Mouse (Mus musculus): ENCODE data around the gene Dnaaf3. TPM values are rescaled to one million over a fixed set of nuclear protein-coding genes. Genes with fewer than 3 reads are reported as not detected.
"Not testable (repeated sequence)": the region's sequence is repeated elsewhere in the genome, so short reads cannot be mapped to it uniquely, and the experiment has no call there.

Dnaaf3 gene
- total and polyA plus RNA-seq, 2 experiments from 2014 or later, result 1.7 to 2.4 TPM

DNA sequence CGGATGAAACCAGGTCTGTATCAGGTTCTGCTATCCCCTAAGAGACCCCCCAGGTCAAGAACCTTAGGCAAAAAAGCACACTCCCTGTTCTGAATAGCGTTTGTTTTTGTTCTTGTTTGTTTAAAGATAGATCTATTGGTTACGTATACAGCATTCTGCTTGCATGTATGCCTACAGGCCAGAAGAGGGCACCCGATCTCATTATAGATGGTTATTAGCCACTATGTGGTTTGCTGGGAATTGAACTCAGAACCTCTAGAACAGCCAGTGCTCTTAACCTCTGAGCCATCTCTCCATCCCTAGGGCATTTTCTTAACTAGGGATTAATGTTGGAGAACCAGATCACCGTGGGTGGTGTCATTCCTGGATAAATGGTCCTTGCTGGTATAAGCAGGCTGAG is 9.1 kb upstream of the Dnaaf3 start:
- Histone ChIP-seq H3K27me3 (ENCODE audit: insufficient read depth, low read length) (no peaks in the 10 kb centered on the region), H3K4me2 (ENCODE audit: low read depth, low read length, poor library complexity, severe bottlenecking) (no peak overlapping the region), H3K9ac (replicated peaks; ENCODE audit: low read length, poor library complexity, severe bottlenecking) (no peak overlapping the region), H3K36me3 (ENCODE audit: insufficient read depth, low read length) (peaks cover 17% of the 10 kb centered on the region), H3K4me3 (ENCODE audit: low read depth, low read length) (no peak overlapping the region), H3K9me3 (ENCODE audit: low read length) (no peaks in the 10 kb centered on the region), H3K4me1 (ENCODE audit: insufficient read depth, low read length) (peaks cover 7% of the 10 kb centered on the region; the same call in 1 of the 2 replicates), H3K27ac (ENCODE audit: low read depth, low read length) (no peak overlapping the region)
- DNase-seq (ENCODE audit: low spot score) (no peak), ATAC-seq (ENCODE audit: low FRiP score) (no peak)
- 63% methylated on average over 5 of the region's 5 CpGs for WGBS
- TF ChIP-seq CTCF (IDR thresholded peaks at IDR 0.05), result peak; percentile 40

GRCm38 (mm10) chr7:4539019-4539418 is 6.8 kb upstream of the Dnaaf3 start:
- Histone ChIP-seq H3K4me1 (ENCODE audit: insufficient read depth, low read length) (no peaks in the 10 kb centered on the region), H3K27me3 (ENCODE audit: insufficient read depth, low read length) (no peaks in the 10 kb centered on the region), H3K4me3 (ENCODE audit: low read depth, low read length) (no peak overlapping the region), H3K27ac (ENCODE audit: low read depth, low read length) (no peak overlapping the region), H3K9ac (replicated peaks; ENCODE audit: low read length, poor library complexity, severe bottlenecking) (no peak overlapping the region), H3K4me2 (ENCODE audit: low read depth, low read length, poor library complexity, severe bottlenecking) (no peak overlapping the region), H3K9me3 (ENCODE audit: low read length) (no peaks in the 10 kb centered on the region), H3K36me3 (ENCODE audit: insufficient read depth, low read length) (peaks cover 17% of the 10 kb centered on the region)
- WGBS, result 93% methylated on average over 2 of the region's 2 CpGs
- DNase-seq (ENCODE audit: low spot score), result no peak
- TF ChIP-seq CTCF (IDR thresholded peaks at IDR 0.05), result no peak
- 0 out of 2 replicates have a peak, but pooled peaks have one; percentile 32 for ATAC-seq (ENCODE audit: low FRiP score)

DNA sequence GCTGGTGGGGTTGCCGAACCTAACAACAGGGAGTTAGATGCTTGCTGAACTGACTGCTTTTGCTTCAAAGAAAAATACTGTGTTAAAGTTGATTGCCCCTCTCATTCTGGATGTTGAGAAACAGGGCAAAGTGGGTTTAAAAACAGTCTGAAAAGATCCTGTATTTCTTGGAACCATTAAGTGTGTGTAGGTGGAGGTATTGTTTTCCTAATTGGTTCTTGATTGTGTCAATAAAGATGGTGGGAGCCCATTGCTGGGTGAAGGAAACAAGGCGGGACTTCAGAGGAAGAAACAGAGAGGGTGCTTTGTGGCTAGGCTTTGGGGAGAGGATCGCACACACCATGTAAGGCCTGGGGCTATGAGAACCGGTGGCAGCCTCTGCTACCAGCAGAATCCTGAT is 4.9 kb upstream of the Dnaaf3 start:
- no peak for ATAC-seq (ENCODE audit: low FRiP score)
- WGBS, result 50% methylated on average over 4 of the region's 4 CpGs
- no peaks in the 10 kb centered on the region for H3K9me3 ChIP-seq (ENCODE audit: low read length)
- H3K27me3 ChIP-seq (ENCODE audit: insufficient read depth, low read length), result 0 out of 2 replicates have a peak, but pooled peaks cover under 1% of the 10 kb centered on the region
- no peaks in the 10 kb centered on the region for H3K4me1 ChIP-seq (ENCODE audit: insufficient read depth, low read length)
- DNase-seq (ENCODE audit: low spot score), result no peak
- no peak overlapping the region for H3K4me3 ChIP-seq (ENCODE audit: low read depth, low read length)
- H3K9ac ChIP-seq (replicated peaks; ENCODE audit: low read length, poor library complexity, severe bottlenecking), result no peak overlapping the region
- H3K36me3 ChIP-seq (ENCODE audit: insufficient read depth, low read length), result peaks cover 17% of the 10 kb centered on the region
- TF ChIP-seq CTCF (IDR thresholded peaks at IDR 0.05), result no peak
- no peak overlapping the region for H3K27ac ChIP-seq (ENCODE audit: low read depth, low read length)
- H3K4me2 ChIP-seq (ENCODE audit: low read depth, low read length, poor library complexity, severe bottlenecking), result no peak overlapping the region

DNA sequence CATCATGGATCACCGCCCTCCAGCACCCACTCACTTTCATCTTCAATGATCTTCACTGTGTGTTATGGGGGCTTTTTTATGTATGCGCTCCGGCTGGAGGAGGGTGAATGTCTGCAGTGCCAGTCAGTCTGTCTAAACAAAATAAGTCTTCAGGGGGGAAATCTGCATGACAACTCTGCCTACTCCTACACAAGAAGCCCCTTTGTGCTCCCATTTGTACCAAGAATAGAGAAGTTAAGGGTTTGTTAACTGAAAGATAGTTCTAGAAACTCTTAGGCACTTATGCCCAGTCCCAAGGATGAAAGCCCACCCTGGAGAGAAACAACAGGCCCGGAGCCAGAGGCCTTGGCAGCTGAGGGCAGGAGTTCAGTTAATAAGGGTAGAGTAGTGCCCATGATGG is 4.1 kb upstream of the Dnaaf3 start:
- no peak overlapping the region for H3K4me3 ChIP-seq (ENCODE audit: low read depth, low read length)

GRCm38 (mm10) chr7:4530166-4530565 is 2.1 kb downstream of the Dnaaf3 start:
- H3K9ac ChIP-seq (replicated peaks; ENCODE audit: low read length, poor library complexity, severe bottlenecking); H3K4me3 ChIP-seq (ENCODE audit: low read depth, low read length); H3K36me3 ChIP-seq (ENCODE audit: insufficient read depth, low read length); ATAC-seq (ENCODE audit: low FRiP score); H3K27ac ChIP-seq (ENCODE audit: low read depth, low read length); H3K4me1 ChIP-seq (ENCODE audit: insufficient read depth, low read length); DNase-seq (ENCODE audit: low spot score); H3K4me2 ChIP-seq (ENCODE audit: low read depth, low read length, poor library complexity, severe bottlenecking); H3K27me3 ChIP-seq (ENCODE audit: insufficient read depth, low read length); H3K9me3 ChIP-seq (ENCODE audit: low read length): not testable (repeated sequence)
- WGBS, result 54% methylated on average over 7 of the region's 8 CpGs

More for the DNA sequence above, 4.1 kb upstream of the Dnaaf3 start:
- ATAC-seq (ENCODE audit: low FRiP score) (no peak), DNase-seq (ENCODE audit: low spot score) (no peak)
- H3K9ac ChIP-seq (replicated peaks; ENCODE audit: low read length, poor library complexity, severe bottlenecking), result no peak overlapping the region
- H3K36me3 ChIP-seq (ENCODE audit: insufficient read depth, low read length), result peaks cover 17% of the 10 kb centered on the region
- WGBS, result 84% methylated on average over 4 of the region's 4 CpGs
- H3K4me2 ChIP-seq (ENCODE audit: low read depth, low read length, poor library complexity, severe bottlenecking), result no peak overlapping the region
- H3K27ac ChIP-seq (ENCODE audit: low read depth, low read length), result no peak overlapping the region
- H3K9me3 ChIP-seq (ENCODE audit: low read length), result no peaks in the 10 kb centered on the region
- TF ChIP-seq CTCF (IDR thresholded peaks at IDR 0.05), result no peak
- 0 out of 2 replicates have a peak, but pooled peaks cover 3% of the 10 kb centered on the region for H3K4me1 ChIP-seq (ENCODE audit: insufficient read depth, low read length)
- 0 out of 2 replicates have a peak, but pooled peaks cover 5% of the 10 kb centered on the region for H3K27me3 ChIP-seq (ENCODE audit: insufficient read depth, low read length)

DNA sequence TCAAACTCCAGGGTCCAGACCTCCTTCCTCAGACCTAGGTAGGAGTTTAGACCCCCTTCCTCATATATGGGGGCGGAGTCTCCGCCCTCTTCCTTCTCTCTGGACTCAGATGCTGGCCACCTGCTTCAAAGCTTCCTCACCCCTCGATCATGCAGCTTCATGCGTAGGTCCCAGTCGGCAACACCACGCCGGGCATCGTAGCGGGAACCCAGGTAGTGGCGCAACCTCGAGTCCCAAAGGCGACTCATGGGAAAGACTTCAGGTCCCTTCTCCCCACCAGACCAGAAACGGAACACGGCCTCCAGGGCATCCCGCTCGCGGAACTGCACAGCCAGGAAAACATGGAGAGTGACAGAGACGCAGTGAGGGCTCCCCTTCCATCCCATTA is 5.0 kb downstream of the Dnaaf3 start:
- Histone ChIP-seq H3K4me1 (ENCODE audit: insufficient read depth, low read length) (peaks cover 7% of the 10 kb centered on the region; the same call in 1 of the 2 replicates), H3K4me2 (ENCODE audit: low read depth, low read length, poor library complexity, severe bottlenecking) (0 out of 2 replicates have a peak overlapping the region, but pooled peaks have one; percentile 53), H3K27ac (ENCODE audit: low read depth, low read length) (no peak overlapping the region), H3K9me3 (ENCODE audit: low read length) (no peaks in the 10 kb centered on the region), H3K27me3 (ENCODE audit: insufficient read depth, low read length) (0 out of 2 replicates have a peak, but pooled peaks cover 5% of the 10 kb centered on the region), H3K4me3 (ENCODE audit: low read depth, low read length) (no peak overlapping the region), H3K9ac (replicated peaks; ENCODE audit: low read length, poor library complexity, severe bottlenecking) (no peak overlapping the region), H3K36me3 (ENCODE audit: insufficient read depth, low read length) (no peaks in the 10 kb centered on the region)
- ATAC-seq (ENCODE audit: low FRiP score) (0 out of 2 replicates have a peak, but pooled peaks have one; percentile 4), DNase-seq (ENCODE audit: low spot score) (no peak)
- TF ChIP-seq CTCF (IDR thresholded peaks at IDR 0.05), result no peak
- whole genome bisulfite sequencing, result 52% methylated on average over 18 of the region's 18 CpGs

Data from midbrain, postnatal 0 days (tissue).